Mouse (Mus musculus) CH12.LX (cell line): ENCODE measurements around the gene Tmem178b.

Experiments used
- BHLHE40 ChIP-seq: IDR thresholded peaks from 2 replicates; pipeline ENCODE4 v1.6.1; 2011; ENCODE audit warnings: mild to moderate bottlenecking, low read depth, low read length, improper control_type of control experiment
- CTCF ChIP-seq, 2 experiments: IDR thresholded peaks in 1 of 2; conservative IDR thresholded peaks in 1 of 2; 2 replicates each; pipeline ENCODE4 v1.5.1; 2011 to 2012; ENCODE audit warnings: low read depth in 2 of 2, low read length in 2 of 2, improper control_type of control experiment in 1 of 2, inconsistent platforms in 1 of 2, mild to moderate bottlenecking in 1 of 2, moderate library complexity in 1 of 2
- ELF1 ChIP-seq: IDR thresholded peaks from 2 replicates; pipeline ENCODE4 v1.6.1; 2014; ENCODE audit warnings: low read depth, mild to moderate bottlenecking, inconsistent platforms, low read length, improper control_type of control experiment
- EP300 ChIP-seq: IDR thresholded peaks from 2 replicates; pipeline ENCODE4 v1.6.1; 2011; ENCODE audit warnings: low read length, improper control_type of control experiment
- GABPA ChIP-seq: IDR thresholded peaks from 2 replicates; pipeline ENCODE4 v1.6.1; 2012; ENCODE audit warnings: low read depth, low read length, improper control_type of control experiment, inconsistent platforms; ENCODE audit not compliant: insufficient replicate concordance
- KAT2A ChIP-seq: IDR thresholded peaks from 2 replicates; pipeline ENCODE4 v1.6.1; 2012; ENCODE audit warnings: low read length, improper control_type of control experiment, inconsistent platforms; ENCODE audit not compliant: insufficient replicate concordance
- MAX ChIP-seq: IDR thresholded peaks from 2 replicates; pipeline ENCODE4 v1.6.1; 2011; ENCODE audit warnings: low read length, improper control_type of control experiment
- MAZ ChIP-seq: IDR thresholded peaks from 2 replicates; pipeline ENCODE4 v1.6.1; 2012; ENCODE audit warnings: low read depth, mild to moderate bottlenecking, inconsistent platforms, low read length, improper control_type of control experiment, moderate library complexity
- MYC ChIP-seq: IDR thresholded peaks from 2 replicates; pipeline ENCODE4 v1.6.1; 2011; ENCODE audit warnings: low read depth, mild to moderate bottlenecking, improper control_type of control experiment, low read length
- POLR2A ChIP-seq: IDR thresholded peaks from 2 replicates; pipeline ENCODE4 v1.6.1; 2011; ENCODE audit warnings: low read depth, mild to moderate bottlenecking, improper control_type of control experiment, low read length
- SMC3 ChIP-seq: IDR thresholded peaks from 2 replicates; pipeline ENCODE4 v1.6.1; 2011; ENCODE audit warnings: low read depth, low read length, improper control_type of control experiment
- USF1 ChIP-seq: IDR thresholded peaks from 2 replicates; pipeline ENCODE4 v1.6.1; 2014; ENCODE audit warnings: low read depth, mild to moderate bottlenecking, inconsistent platforms, low read length, improper control_type of control experiment
- USF2 ChIP-seq: conservative IDR thresholded peaks from 2 replicates; pipeline ENCODE4 v1.6.1; 2011; ENCODE audit warnings: low read depth, low read length, improper control_type of control experiment
- ZC3H11A ChIP-seq: IDR thresholded peaks from 2 replicates; pipeline ENCODE4 v1.6.1; 2012; ENCODE audit warnings: low read depth, mild to moderate bottlenecking, inconsistent platforms, low read length, improper control_type of control experiment

GRCm38 (mm10) chr6:40062190-40062501 lies 189.1 kb downstream of the Tmem178b start:
- TF ChIP-seq KAT2A (no peak), BHLHE40 (no peak), CTCF (conservative IDR thresholded peaks at IDR 0.05 in 1 of 2, IDR thresholded peaks at IDR 0.05 in 1 of 2; ENCODE audit: low read depth in 2 of 2, low read length in 2 of 2) (no peak), MAX (no peak), EP300 (no peak), MAZ (no peak), ELF1 (no peak), SMC3 (no peak), ZC3H11A (no peak), POLR2A (no peak), USF1 (no peak), USF2 (no peak), GABPA (no peak), MYC (no peak)
